In genomic region chr2:76097847-76098246, GRCm38 (mm10) we compare ENCODE assay signal across 18 mouse cellular contexts.
A peak's percentile ranks its signal among the peaks of the same experiment; 100 is the strongest.
DNase-seq lines count a peak whose midpoint lies in the region; ATAC-seq and TF ChIP-seq lines count a peak whose summit lies in the region.
"Had no signal": no experiment of that assay in that cellular context is flagged by ENCODE, and none has a peak within 500 bp of the region (broad histone marks: within the 10 kb centered on the region; RNA-seq: fewer than 3 reads in every experiment).

No protein-coding gene starts in this region.

- H3K4me2 ChIP-seq in stomach, embryonic 14.5 days (replicated peaks; ENCODE audit: low read depth, low read length) = 0 out of 2 replicates have a peak overlapping the region, but pooled peaks have one; percentile 13
- no peak overlapping the region for H3K4me2 ChIP-seq in stomach, postnatal 0 days (replicated peaks; ENCODE audit: low read depth)
- no peak overlapping the region for H3K4me2 ChIP-seq in forebrain, embryonic 11.5 days (ENCODE audit: low read depth, low read length, severe bottlenecking)
- no peak overlapping the region for H3K4me2 ChIP-seq in hindbrain, embryonic 16.5 days (ENCODE audit: low read length)
- H3K4me2 ChIP-seq: embryonic facial prominence, embryonic 12.5 days; limb, embryonic 12.5 days; midbrain, embryonic 12.5 days had no signal

- no peaks in the 10 kb centered on the region for H3K27me3 ChIP-seq in kidney, adult 2 months (replicated peaks; ENCODE audit: control insufficient read depth, insufficient read depth, low read length)
- H3K27me3 ChIP-seq in stomach, embryonic 14.5 days (ENCODE audit: control insufficient read depth, insufficient read depth, low read length) = no peaks in the 10 kb centered on the region
- no peaks in the 10 kb centered on the region for H3K27me3 ChIP-seq in stomach, postnatal 0 days (ENCODE audit: control insufficient read depth, insufficient read depth, low read length)
- no peaks in the 10 kb centered on the region for H3K27me3 ChIP-seq in forebrain, embryonic 11.5 days (ENCODE audit: control insufficient read depth, insufficient read depth, low read length)
- no peaks in the 10 kb centered on the region for H3K27me3 ChIP-seq in hindbrain, embryonic 16.5 days (replicated peaks; ENCODE audit: control insufficient read depth, insufficient read depth, low read length)
- H3K27me3 ChIP-seq: embryonic facial prominence, embryonic 12.5 days; midbrain, embryonic 12.5 days had no signal

- H3K4me1 ChIP-seq in kidney, adult 2 months (ENCODE audit: control insufficient read depth, insufficient read depth, low read length) = no peaks in the 10 kb centered on the region
- H3K4me1 ChIP-seq in stomach, embryonic 14.5 days (ENCODE audit: control insufficient read depth, insufficient read depth, low read length) = peaks cover 33% of the 10 kb centered on the region; the same call in 1 of the 2 replicates
- H3K4me1 ChIP-seq in stomach, postnatal 0 days (replicated peaks; ENCODE audit: control insufficient read depth, insufficient read depth) = 0 out of 2 replicates have a peak, but pooled peaks cover 3% of the 10 kb centered on the region
- H3K4me1 ChIP-seq in forebrain, embryonic 11.5 days (replicated peaks; ENCODE audit: control insufficient read depth, insufficient read depth, low read length) = no peaks in the 10 kb centered on the region
- H3K4me1 ChIP-seq in hindbrain, embryonic 16.5 days (ENCODE audit: control insufficient read depth, insufficient read depth, low read depth, low read length) = no peaks in the 10 kb centered on the region
- H3K4me1 ChIP-seq: embryonic facial prominence, embryonic 12.5 days; midbrain, embryonic 12.5 days had no signal

- TF ChIP-seq POLR2A in kidney, adult 2 months (IDR thresholded peaks at IDR 0.05; ENCODE audit: low read depth, low read length) = no peak

- H3K9me3 ChIP-seq in stomach, embryonic 14.5 days (ENCODE audit: control insufficient read depth, low read depth, low read length) = no peaks in the 10 kb centered on the region
- no peaks in the 10 kb centered on the region for H3K9me3 ChIP-seq in stomach, postnatal 0 days (ENCODE audit: control insufficient read depth, low read length)
- H3K9me3 ChIP-seq in forebrain, embryonic 11.5 days (ENCODE audit: control insufficient read depth, low read length) = no peaks in the 10 kb centered on the region
- no peaks in the 10 kb centered on the region for H3K9me3 ChIP-seq in hindbrain, embryonic 16.5 days (ENCODE audit: control insufficient read depth, low read length)
- H3K9me3 ChIP-seq: embryonic facial prominence, embryonic 12.5 days; hindbrain, embryonic 10.5 days; limb, embryonic 12.5 days; midbrain, embryonic 12.5 days had no signal

- 23% methylated on average over 7 of the region's 7 CpGs for WGBS in kidney, adult 2 months
- WGBS in stomach, embryonic 14.5 days = 18% methylated on average over 7 of the region's 7 CpGs
- 31% methylated on average over 7 of the region's 7 CpGs for WGBS in stomach, postnatal 0 days
- 85% methylated on average over 7 of the region's 7 CpGs for WGBS in forebrain, embryonic 11.5 days
- 79% methylated on average over 7 of the region's 7 CpGs for WGBS in hindbrain, embryonic 16.5 days

- no peaks in the 10 kb centered on the region for H3K36me3 ChIP-seq in kidney, adult 2 months (ENCODE audit: control insufficient read depth, insufficient read depth, low read length)
- H3K36me3 ChIP-seq in stomach, embryonic 14.5 days (ENCODE audit: control insufficient read depth, insufficient read depth, low read length) = no peaks in the 10 kb centered on the region
- H3K36me3 ChIP-seq in stomach, postnatal 0 days (ENCODE audit: control insufficient read depth, insufficient read depth, low read length) = no peaks in the 10 kb centered on the region
- no peaks in the 10 kb centered on the region for H3K36me3 ChIP-seq in forebrain, embryonic 11.5 days (ENCODE audit: control insufficient read depth, insufficient read depth, low read length)
- H3K36me3 ChIP-seq in hindbrain, embryonic 16.5 days (ENCODE audit: control insufficient read depth, insufficient read depth, low read length) = no peaks in the 10 kb centered on the region
- H3K36me3 ChIP-seq: embryonic facial prominence, embryonic 12.5 days; hindbrain, embryonic 10.5 days; limb, embryonic 12.5 days; midbrain, embryonic 12.5 days had no signal

- 0 out of 2 replicates have a peak, but pooled peaks have one; percentile 9 for ATAC-seq in stomach, embryonic 14.5 days (ENCODE audit: insufficient number of reproducible peaks, insufficient read depth, low FRiP score, low read depth)
- no peak for ATAC-seq in stomach, postnatal 0 days (ENCODE audit: low FRiP score, low TSS enrichment)
- no peak for ATAC-seq in forebrain, embryonic 11.5 days (replicated peaks; ENCODE audit: low FRiP score)
- no peak for ATAC-seq in hindbrain, embryonic 16.5 days
- ATAC-seq: Patski had no signal

- H3K27ac ChIP-seq in kidney, adult 2 months (ENCODE audit: insufficient read depth, low read depth, low read length) = no peak overlapping the region; the same call in 1 of the 2 replicates
- no peak overlapping the region for H3K27ac ChIP-seq in stomach, embryonic 14.5 days (ENCODE audit: low read length)
- no peak overlapping the region for H3K27ac ChIP-seq in stomach, postnatal 0 days (replicated peaks)
- no peak overlapping the region for H3K27ac ChIP-seq in forebrain, embryonic 11.5 days (ENCODE audit: low read depth, low read length)
- no peak overlapping the region for H3K27ac ChIP-seq in hindbrain, embryonic 16.5 days (ENCODE audit: low read depth, low read length)
- H3K27ac ChIP-seq: embryonic facial prominence, embryonic 12.5 days; hindbrain, embryonic 10.5 days; limb, embryonic 12.5 days; midbrain, embryonic 12.5 days had no signal

- TF ChIP-seq EP300 in stomach, postnatal 0 days (optimal IDR thresholded peaks at IDR 0.05) = no peak

- no peak for TF ChIP-seq CTCF in kidney, adult 2 months (conservative IDR thresholded peaks at IDR 0.05; ENCODE audit: insufficient read depth, insufficient read length, low read depth, low read length)
- no peak for TF ChIP-seq CTCF in stomach, postnatal 0 days (IDR thresholded peaks at IDR 0.05; ENCODE audit: low read depth)

- no peak overlapping the region for H3K9ac ChIP-seq in stomach, embryonic 14.5 days (replicated peaks; ENCODE audit: low read depth, low read length)
- H3K9ac ChIP-seq in stomach, postnatal 0 days (ENCODE audit: low read length) = no peak overlapping the region
- H3K9ac ChIP-seq in forebrain, embryonic 11.5 days (ENCODE audit: low read length) = no peak overlapping the region
- no peak overlapping the region for H3K9ac ChIP-seq in hindbrain, embryonic 16.5 days (ENCODE audit: low read depth, low read length)
- H3K9ac ChIP-seq: embryonic facial prominence, embryonic 12.5 days; limb, embryonic 12.5 days; midbrain, embryonic 12.5 days had no signal

- DNase-seq in kidney, adult 2 months = peak; percentile 33
- no peak for DNase-seq in kidney, adult 18-20 months
- no peak for DNase-seq in stomach, postnatal 0 days (ENCODE audit: low spot score)
- peak; percentile 8 to 20 for DNase-seq in kidney, postnatal 36 days
- no peak for DNase-seq in forebrain, embryonic 11.5 days (ENCODE audit: low spot score)
- DNase-seq in c-Kit-positive CD71-positive TER-119-positive erythroid progenitor cells, embryonic 14.5 days (ENCODE audit: low spot score) = no peak
- DNase-seq: B cell, adult 2 months; cerebellum, postnatal 10 days; layer of hippocampus, postnatal 36 days; right cerebral cortex, postnatal 25 days; thymus, adult 2 months had no signal

- H3K4me3 ChIP-seq in kidney, adult 2 months (ENCODE audit: insufficient read depth, low read depth, low read length) = no peak overlapping the region
- no peak overlapping the region for H3K4me3 ChIP-seq in stomach, embryonic 14.5 days (ENCODE audit: low read depth, low read length)
- H3K4me3 ChIP-seq in stomach, postnatal 0 days (ENCODE audit: low read depth, low read length) = no peak overlapping the region
- no peak overlapping the region for H3K4me3 ChIP-seq in forebrain, embryonic 11.5 days (ENCODE audit: low read depth, low read length)
- no peak overlapping the region for H3K4me3 ChIP-seq in hindbrain, embryonic 16.5 days (ENCODE audit: low read length)
- H3K4me3 ChIP-seq: embryonic facial prominence, embryonic 12.5 days; hindbrain, embryonic 10.5 days; limb, embryonic 12.5 days; midbrain, embryonic 12.5 days had no signal

Comparison
In these comparisons a context has a peak if more than half of its experiments do, and no peak if none do; other contexts are left out.
1. DNase-seq: peak in kidney, adult 2 months (single experiment) and kidney, postnatal 36 days (2 of 2); none in kidney, adult 18-20 months (single experiment), stomach, postnatal 0 days (single experiment), forebrain, embryonic 11.5 days (single experiment) and c-Kit-positive CD71-positive TER-119-positive erythroid progenitor cells, embryonic 14.5 days (single experiment).